Mouse (Mus musculus) megakaryocyte, embryonic 14.5 days (primary cell): ENCODE data around the gene Dpp3.

Experiments
- FLI1 ChIP-seq: IDR thresholded peaks from 2 replicates; pipeline ENCODE4 v1.6.1; 2012; ENCODE audit warnings: low read length, inconsistent platforms, mixed read lengths
- GATA1 ChIP-seq: IDR thresholded peaks from 3 replicates; pipeline ENCODE4 v1.6.1; 2012; ENCODE audit warnings: mixed read lengths, low read length, inconsistent platforms, borderline replicate concordance

DNA sequence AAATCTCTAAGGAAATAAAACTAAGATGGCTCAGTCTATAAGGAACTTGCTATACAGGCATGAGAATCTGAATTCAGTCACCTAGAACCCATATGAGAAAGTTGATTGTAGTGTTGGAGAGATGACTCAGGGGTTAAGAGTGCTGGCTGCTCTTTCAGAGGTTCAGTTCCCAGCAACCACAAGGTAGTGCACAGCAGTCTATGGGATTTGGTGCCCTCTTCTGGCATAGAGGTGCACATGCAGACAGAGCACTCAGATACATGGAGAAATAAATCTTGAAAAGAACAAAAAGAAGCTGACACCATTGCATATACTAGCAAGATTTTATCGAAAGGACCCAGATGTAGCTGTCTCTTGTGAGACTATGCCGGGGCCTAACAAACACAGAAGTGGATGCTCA lies 40.1 kb upstream of the Dpp3 start:
- TF ChIP-seq GATA1 (no peak), FLI1 (no peak)
